Mouse (Mus musculus): Measurements from ENCODE around the gene Cbr2. TPM values are rescaled to one million over a fixed set of nuclear protein-coding genes. Genes with fewer than 3 reads are reported as not detected.
"Not testable (repeated sequence)": the region's sequence is repeated elsewhere in the genome, so short reads cannot be mapped to it uniquely, and the experiment has no call there.

Cbr2 gene
- total and polyA plus RNA-seq, 3 experiments, result not detected

GRCm38 (mm10) chr11:120763121-120763999, 31.4 kb upstream of the Cbr2 start:
- not testable (repeated sequence) for H3K27me3 ChIP-seq (ENCODE audit: control insufficient read depth in 1 of 2, insufficient read depth in 2 of 2, low read length in 2 of 2); H3K27ac ChIP-seq (ENCODE audit: control insufficient read depth, low read depth, low read length); H3K36me3 ChIP-seq (ENCODE audit: control insufficient read depth in 1 of 2, insufficient read depth in 2 of 2, low read length in 2 of 2); H3K4me3 ChIP-seq (ENCODE audit: control insufficient read depth in 1 of 2, insufficient read depth in 1 of 2, low read depth in 2 of 2, low read length in 2 of 2); H3K9ac ChIP-seq (ENCODE audit: control insufficient read depth, low read depth, low read length, poor library complexity, severe bottlenecking); H3K79me2 ChIP-seq (ENCODE audit: control insufficient read depth, insufficient read depth, low read length, poor library complexity); H3K9me3 ChIP-seq (replicated peaks; ENCODE audit: insufficient read depth, low read length); DNase-seq (ENCODE audit: low read depth, low spot score); H3K4me1 ChIP-seq (ENCODE audit: control insufficient read depth in 1 of 2, insufficient read depth in 2 of 2, low read length in 2 of 2)

GRCm38 (mm10) chr11:120762672-120763041, 30.7 kb upstream of the Cbr2 start, which contains the start of gene Hmga1b:
Gene Hmga1b, plus strand, starts transcription at chr11:120762794.
- not testable (repeated sequence) for H3K9me3 ChIP-seq (replicated peaks; ENCODE audit: insufficient read depth, low read length); DNase-seq (ENCODE audit: low read depth, low spot score); H3K27ac ChIP-seq (ENCODE audit: control insufficient read depth, low read depth, low read length); H3K4me3 ChIP-seq (ENCODE audit: control insufficient read depth in 1 of 2, insufficient read depth in 1 of 2, low read depth in 2 of 2, low read length in 2 of 2); H3K36me3 ChIP-seq (ENCODE audit: control insufficient read depth in 1 of 2, insufficient read depth in 2 of 2, low read length in 2 of 2); H3K27me3 ChIP-seq (ENCODE audit: control insufficient read depth in 1 of 2, insufficient read depth in 2 of 2, low read length in 2 of 2); H3K79me2 ChIP-seq (ENCODE audit: control insufficient read depth, insufficient read depth, low read length, poor library complexity); H3K4me1 ChIP-seq (ENCODE audit: control insufficient read depth in 1 of 2, insufficient read depth in 2 of 2, low read length in 2 of 2); H3K9ac ChIP-seq (ENCODE audit: control insufficient read depth, low read depth, low read length, poor library complexity, severe bottlenecking)

- TF ChIP-seq CHD1 (IDR thresholded peaks at IDR 0.05; ENCODE audit: low read depth, low read length), result no peak
- TF ChIP-seq GATA1 (IDR thresholded peaks at IDR 0.05; ENCODE audit: low read depth, low read length), result no peak
- no peak for TF ChIP-seq E2F4 (IDR thresholded peaks at IDR 0.05; ENCODE audit: borderline replicate concordance, low read depth, low read length)
- TF ChIP-seq POLR2AphosphoS2 (IDR thresholded peaks at IDR 0.05; ENCODE audit: low read length), result no peak
- TF ChIP-seq CHD2 (IDR thresholded peaks at IDR 0.05; ENCODE audit: low read length), result no peak
- TF ChIP-seq ZKSCAN1 (IDR thresholded peaks at IDR 0.05; ENCODE audit: low read depth, low read length), result no peak
- no peak for TF ChIP-seq MAX (IDR thresholded peaks at IDR 0.05; ENCODE audit: low read length)
- TF ChIP-seq MAFK (IDR thresholded peaks at IDR 0.05; ENCODE audit: borderline replicate concordance, low read depth, low read length), result no peak
- no peak for TF ChIP-seq RAD21 (IDR thresholded peaks at IDR 0.05; ENCODE audit: low read depth, low read length)
- no peak for TF ChIP-seq NRF1 (IDR thresholded peaks at IDR 0.05; ENCODE audit: insufficient read depth, low read depth, low read length, poor library complexity, severe bottlenecking)
- no peak for TF ChIP-seq KAT2A (conservative IDR thresholded peaks at IDR 0.05; ENCODE audit: low read depth, low read length)
- TF ChIP-seq SIN3A (IDR thresholded peaks at IDR 0.05; ENCODE audit: low read length), result no peak
- TF ChIP-seq MAZ (IDR thresholded peaks at IDR 0.05; ENCODE audit: low read depth, low read length), result no peak
- TF ChIP-seq MYB (IDR thresholded peaks at IDR 0.05; ENCODE audit: low read depth, low read length), result no peak
- no peak for TF ChIP-seq MYC (IDR thresholded peaks at IDR 0.05; ENCODE audit: low read depth, low read length)
Measured at GRCm38 (mm10) chr11:120761811-120762671, 30.1 kb upstream of the Cbr2 start.

More at GRCm38 (mm10) chr11:120761811-120762671, 30.1 kb upstream of the Cbr2 start:
- Histone ChIP-seq H3K4me3 (ENCODE audit: control insufficient read depth in 1 of 2, insufficient read depth in 1 of 2, low read depth in 2 of 2, low read length in 2 of 2) (no peak overlapping the region), H3K9ac (ENCODE audit: control insufficient read depth, low read depth, low read length, poor library complexity, severe bottlenecking) (no peak overlapping the region), H3K36me3 (ENCODE audit: control insufficient read depth in 1 of 2, insufficient read depth in 2 of 2, low read length in 2 of 2) (no peaks in the 10 kb centered on the region), H3K27me3 (ENCODE audit: control insufficient read depth in 1 of 2, insufficient read depth in 2 of 2, low read length in 2 of 2) (no peaks in the 10 kb centered on the region), H3K9me3 (replicated peaks; ENCODE audit: insufficient read depth, low read length) (no peaks in the 10 kb centered on the region), H3K79me2 (ENCODE audit: control insufficient read depth, insufficient read depth, low read length, poor library complexity) (no peaks in the 10 kb centered on the region), H3K27ac (ENCODE audit: control insufficient read depth, low read depth, low read length) (no peak overlapping the region), H3K4me1 (ENCODE audit: control insufficient read depth in 1 of 2, insufficient read depth in 2 of 2, low read length in 2 of 2) (no peaks in the 10 kb centered on the region)
- no peak for DNase-seq (ENCODE audit: low read depth, low spot score)
